Mouse (Mus musculus) frontal cortex, adult 2 months (tissue): Measurements from ENCODE around the gene Sema3b. TPM values are rescaled to one million over a fixed set of nuclear protein-coding genes. Genes with fewer than 3 reads are reported as not detected.
"Not testable (repeated sequence)": the region's sequence is repeated elsewhere in the genome, so short reads cannot be mapped to it uniquely, and the experiment has no call there.

Source experiments
- DNase-seq, 2 experiments: peaks; one replicate each; pipeline ENCODE4 v3.0.0; 2022; ENCODE audit warnings: low spot score in 1 of 2; ENCODE audit errors: extremely low spot score in 1 of 2
- polyA plus RNA-seq: library from polyadenylated mRNA; depleted of rRNA; stranded (reverse); fragments of >200 nt; gene quantifications from 2 replicates; pipeline ENCODE4 v1.2.3, GENCODE M21; 2012

Gene Sema3b
- polyA plus RNA-seq, 1 experiment: 3.4 TPM

- DNase-seq: no peak
Measured at GRCm38 (mm10) chr9:107593101-107593976, 15.7 kb downstream of the Sema3b start.

GRCm38 (mm10) chr9:107590773-107591060, 18.3 kb downstream of the Sema3b start:
- DNase-seq: no peak

- DNase-seq: no peak
Measured at GRCm38 (mm10) chr9:107590058-107590772, 18.8 kb downstream of the Sema3b start.

- peak in 1 of 2 experiments; percentile 47 for DNase-seq
Measured at GRCm38 (mm10) chr9:107587833-107588639, 21.0 kb downstream of the Sema3b start.

GRCm38 (mm10) chr9:107586974-107587832, 21.8 kb downstream of the Sema3b start, which contains the start of gene Ifrd2:
Ifrd2 (plus strand) TSS chr9:107587642.
- DNase-seq: peak; percentile 99

GRCm38 (mm10) chr9:107586504-107586903, 22.5 kb downstream of the Sema3b start:
- DNase-seq: no peak

GRCm38 (mm10) chr9:107583174-107583573, 25.9 kb downstream of the Sema3b start:
- DNase-seq: no peak

GRCm38 (mm10) chr9:107582509-107583062, 26.4 kb downstream of the Sema3b start:
- DNase-seq: no peak

- DNase-seq: no peak
Measured at GRCm38 (mm10) chr9:107581584-107581983, 27.4 kb downstream of the Sema3b start.

- DNase-seq: peak; percentile 83 to 93
Measured at GRCm38 (mm10) chr9:107580501-107581317, 28.3 kb downstream of the Sema3b start, which contains the start of gene Hyal3. Hyal3 (plus strand) TSS chr9:107580818.

GRCm38 (mm10) chr9:107579023-107579900, 29.8 kb downstream of the Sema3b start:
- DNase-seq: no peak

- no peak for DNase-seq
Measured at GRCm38 (mm10) chr9:107578587-107578986, 30.4 kb downstream of the Sema3b start, which contains the start of gene Naa80. Naa80 (plus strand) TSS chr9:107578887.

- no peak for DNase-seq
Measured at GRCm38 (mm10) chr9:107577871-107578270, 31.2 kb downstream of the Sema3b start.

- peak in 1 of 2 experiments; percentile 44 for DNase-seq
Measured at GRCm38 (mm10) chr9:107576357-107577107, 32.5 kb downstream of the Sema3b start, which contains the start of gene Hyal1. Hyal1 (plus strand) TSS chr9:107576927.

GRCm38 (mm10) chr9:107575579-107576356, 33.3 kb downstream of the Sema3b start:
- DNase-seq: no peak

- not testable (repeated sequence) for DNase-seq
Measured at GRCm38 (mm10) chr9:107573774-107574173, 35.3 kb downstream of the Sema3b start.
